Mouse (Mus musculus) ES-CJ7 (cell line): Measurements from ENCODE around the gene Ndufa5.

Experiments
- DNase-seq: peaks from one replicate; pipeline ENCODE4 v3.0.0; 2011; ENCODE audit warnings: low read depth, low spot score

The Ndufa5 gene

GRCm38 (mm10) chr6:24525705-24526104, 2.1 kb downstream of the Ndufa5 start:
- DNase-seq: no peak

DNA sequence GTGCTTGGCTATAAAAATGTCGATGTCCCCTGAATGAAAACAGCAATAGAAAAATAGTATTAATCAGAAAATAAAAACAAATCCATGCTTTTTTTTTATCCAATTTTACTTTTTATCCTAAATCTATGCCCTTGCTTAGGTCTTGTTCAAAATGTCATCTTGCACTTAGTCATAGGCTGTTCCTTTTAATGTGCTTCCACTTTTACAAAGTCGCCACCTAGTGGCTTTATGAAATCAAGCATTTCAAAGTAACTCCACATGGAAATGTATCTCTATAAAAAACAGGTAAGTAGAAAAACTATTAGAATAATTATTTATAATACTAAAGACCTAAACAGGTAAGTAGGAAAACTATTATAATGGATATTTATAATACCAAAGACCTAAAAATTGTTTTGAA, 11.6 kb downstream of the Ndufa5 start:
- DNase-seq: peak; percentile 33

DNA sequence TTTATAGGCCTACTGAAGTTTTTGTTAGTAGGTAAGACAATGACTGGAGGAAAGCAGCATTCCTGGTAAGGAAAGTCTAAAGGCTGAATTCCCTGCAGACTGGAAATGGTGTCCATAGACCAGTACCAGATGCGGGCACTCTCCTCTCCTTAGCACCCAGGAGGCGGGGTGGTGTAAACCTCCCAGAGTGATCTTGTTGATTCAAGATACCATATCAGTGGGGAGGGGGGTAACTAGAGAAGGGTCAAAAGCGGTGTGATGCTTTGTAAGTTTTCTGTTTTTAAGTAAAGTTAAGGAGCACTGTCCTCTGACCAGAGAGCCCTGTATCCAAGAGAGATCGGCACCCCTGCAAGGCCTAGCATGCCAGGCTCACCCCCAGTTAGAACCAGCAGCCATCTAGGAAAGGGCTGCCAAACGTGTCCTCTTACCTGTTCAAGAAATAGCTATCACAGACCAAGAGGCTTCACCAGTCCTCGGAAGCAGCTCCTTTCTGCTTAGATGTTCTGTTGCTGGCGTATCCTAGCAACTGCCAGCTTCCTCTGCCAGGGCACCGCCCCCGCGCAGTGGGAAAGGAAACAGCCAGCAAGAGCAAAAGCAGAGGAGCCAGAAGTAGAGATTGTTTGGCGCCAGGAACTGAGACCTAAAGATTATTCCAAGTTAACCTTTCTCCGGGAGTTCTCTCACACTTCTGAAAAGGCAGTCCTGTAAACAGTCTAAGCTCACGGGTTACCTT, 13.1 kb downstream of the Ndufa5 start, which contains the start of gene Iqub:
Gene Iqub (minus strand): TSS at position 516 of the 733 bp plus-strand sequence.
- DNase-seq: peak; percentile 41

DNA sequence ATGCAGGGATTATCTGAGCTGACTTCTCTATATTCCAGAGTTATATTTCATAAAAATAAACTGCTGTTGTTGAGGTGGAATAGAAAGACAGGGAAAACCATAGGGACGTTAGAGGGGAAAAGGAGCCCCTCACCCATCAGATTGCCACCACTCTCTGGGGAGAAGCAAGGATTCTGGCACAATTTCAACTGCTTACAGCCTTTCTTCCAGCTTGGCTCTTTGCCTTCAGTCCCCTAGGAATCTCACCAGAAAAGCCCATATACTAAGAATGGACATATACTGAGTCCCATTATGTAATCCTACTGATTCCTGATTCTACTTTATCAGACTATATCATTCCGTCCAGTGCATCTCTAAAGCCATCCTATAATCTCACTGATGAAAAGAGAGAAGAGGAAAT, 23.7 kb downstream of the Ndufa5 start:
- DNase-seq: no peak

GRCm38 (mm10) chr6:24490341-24490740, 37.5 kb downstream of the Ndufa5 start:
- no peak for DNase-seq

DNA sequence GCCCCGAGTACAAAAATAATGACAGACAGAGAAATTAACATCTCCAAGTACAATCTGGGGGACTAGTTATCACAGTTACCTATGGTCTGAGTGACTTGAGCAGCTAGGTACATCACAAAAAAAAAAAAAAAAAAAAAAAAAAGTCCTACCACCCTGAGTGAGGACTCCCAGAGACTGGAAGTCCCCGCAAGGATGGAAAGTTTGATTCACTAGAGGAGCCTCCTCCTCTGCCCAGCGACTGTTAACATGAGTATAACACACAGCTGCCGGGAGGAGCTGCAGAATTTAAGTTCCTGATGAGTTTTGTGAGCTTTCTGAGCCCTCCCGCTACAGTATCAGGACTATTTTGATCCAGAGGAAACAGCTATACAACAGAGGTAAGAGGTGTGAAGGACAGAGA, 41.3 kb downstream of the Ndufa5 start:
- DNase-seq: no peak

- DNase-seq: no peak
Measured at GRCm38 (mm10) chr6:24470571-24471132, 57.2 kb downstream of the Ndufa5 start.

DNA sequence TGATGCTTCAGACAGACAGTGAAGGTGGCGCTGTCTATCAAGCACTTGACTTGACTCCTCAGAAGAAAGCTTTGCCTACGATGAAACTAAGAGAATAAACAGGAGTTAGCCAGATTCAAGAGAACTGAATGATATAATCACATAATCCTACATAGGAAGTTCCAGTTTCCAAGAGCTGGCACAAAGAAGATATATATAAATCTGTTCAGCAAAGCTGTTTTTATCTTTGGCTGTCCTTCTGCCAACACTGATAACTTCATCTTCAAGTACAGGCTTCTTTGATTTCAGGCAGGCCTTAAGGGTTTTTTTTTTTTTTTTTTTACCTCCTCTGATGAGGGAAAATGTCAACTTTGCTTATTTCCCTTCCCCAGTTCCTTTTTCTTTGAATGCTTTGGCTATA, 57.7 kb downstream of the Ndufa5 start:
- no peak for DNase-seq
